Mouse (Mus musculus) stomach, postnatal 0 days (tissue): ENCODE data around the gene Rnf43. TPM values are rescaled to one million over a fixed set of nuclear protein-coding genes. Genes with fewer than 3 reads are reported as not detected.

Experiments used
- ATAC-seq: fragments of 200-750 bp; cut with Nextera tagmentation; 2 replicates; pipeline ENCODE4 v1.8.0; 2017; ENCODE audit not compliant: low FRiP score, low TSS enrichment
- DNase-seq: peaks from one replicate; pipeline ENCODE4 v3.0.0-alpha.2; 2016; ENCODE audit warnings: low spot score
- H3K27ac ChIP-seq: fragments of 300-500 bp; sonication (generic); replicated peaks from 2 replicates; pipeline ENCODE4 v1.5.1; 2014; ENCODE audit warnings: mild to moderate bottlenecking, control low read depth
- H3K27me3 ChIP-seq: fragments of 300-500 bp; sonication (generic); 2 replicates; pipeline ENCODE4 v1.6.1; 2014; ENCODE audit warnings: low read length; ENCODE audit not compliant: control insufficient read depth, insufficient read depth
- H3K36me3 ChIP-seq: fragments of 300-500 bp; sonication (generic); 2 replicates; pipeline ENCODE4 v1.6.1; 2014; ENCODE audit warnings: low read length, mixed read lengths; ENCODE audit not compliant: control insufficient read depth, insufficient read depth
- H3K4me1 ChIP-seq: fragments of 300-500 bp; sonication (generic); replicated peaks from 2 replicates; pipeline ENCODE4 v1.6.1; 2014; ENCODE audit warnings: antibody characterized with exemption; ENCODE audit not compliant: control insufficient read depth, insufficient read depth
- H3K4me2 ChIP-seq: fragments of 300-500 bp; sonication (generic); replicated peaks from 2 replicates; pipeline ENCODE4 v1.6.1; 2014; ENCODE audit warnings: low read depth, mild to moderate bottlenecking, control low read depth, moderate library complexity
- H3K4me3 ChIP-seq: fragments of 300-500 bp; sonication (generic); 2 replicates; pipeline ENCODE4 v1.5.1; 2014; ENCODE audit warnings: low read depth, low read length, control low read depth
- H3K9ac ChIP-seq: fragments of 300-500 bp; sonication (generic); 2 replicates; pipeline ENCODE4 v1.6.1; 2014; ENCODE audit warnings: mild to moderate bottlenecking, low read length, control low read depth, mixed read lengths
- H3K9me3 ChIP-seq: fragments of 300-500 bp; sonication (generic); 2 replicates; pipeline ENCODE4 v1.6.1; 2016; ENCODE audit warnings: low read length; ENCODE audit not compliant: control insufficient read depth
- CTCF ChIP-seq: IDR thresholded peaks from 2 replicates; pipeline ENCODE4 v1.5.1; 2016; ENCODE audit warnings: antibody characterized with exemption, low read depth, mild to moderate bottlenecking, moderate library complexity
- EP300 ChIP-seq: optimal IDR thresholded peaks from 2 replicates; pipeline ENCODE3; 2016; ENCODE audit warnings: antibody characterized with exemption
- WGBS: fragments of 180-500 bp; shearing (Covaris S2); extraction: QIAGEN DNeasy Blood & Tissue Kit; methylation state at CpG from one replicate; pipeline ENCODE4 v1.1.7; 2014; 5-methylcytosine and 5-hydroxymethylcytosine counted together
- polyA plus RNA-seq: library from polyadenylated mRNA; unstranded; fragments of >200 nt; fragmentation: Nextera tagmentation; extraction: Ambion mirVana; gene quantifications from 2 replicates; pipeline ENCODE4 v1.2.1, GENCODE M21; 2015

Gene Rnf43
- polyA plus RNA-seq, 1 experiment from 2014 or later, result 6.6 TPM

GRCm38 (mm10) chr11:87745632-87746555 is 83.4 kb downstream of the Rnf43 start:
- H3K27me3 ChIP-seq, result no peaks in the 10 kb centered on the region

GRCm38 (mm10) chr11:87747312-87747711 is 84.8 kb downstream of the Rnf43 start:
- Histone ChIP-seq H3K27ac (no peak overlapping the region), H3K36me3 (peaks cover 9% of the 10 kb centered on the region), H3K4me3 (no peak overlapping the region), H3K4me2 (no peak overlapping the region), H3K4me1 (no peaks in the 10 kb centered on the region), H3K27me3 (no peaks in the 10 kb centered on the region), H3K9ac (no peak overlapping the region), H3K9me3 (no peaks in the 10 kb centered on the region)
- no peak for ATAC-seq
- TF ChIP-seq CTCF (no peak), EP300 (no peak)
- no peak for DNase-seq
- WGBS, result 87% methylated on average over 4 of the region's 5 CpGs

More at GRCm38 (mm10) chr11:87745632-87746555, 83.4 kb downstream of the Rnf43 start:
- Histone ChIP-seq H3K9ac (no peak overlapping the region), H3K4me1 (no peaks in the 10 kb centered on the region), H3K4me3 (no peak overlapping the region), H3K4me2 (no peak overlapping the region), H3K27ac (no peak overlapping the region), H3K36me3 (peaks cover 9% of the 10 kb centered on the region), H3K9me3 (no peaks in the 10 kb centered on the region)
- no peak for TF ChIP-seq CTCF
- WGBS, result 64% methylated on average over 9 of the region's 9 CpGs
- ATAC-seq, result no peak
- DNase-seq, result no peak

- Histone ChIP-seq H3K4me2 (no peak overlapping the region), H3K9me3 (no peaks in the 10 kb centered on the region), H3K27ac (no peak overlapping the region), H3K36me3 (peaks cover 9% of the 10 kb centered on the region), H3K27me3 (no peaks in the 10 kb centered on the region), H3K4me1 (no peaks in the 10 kb centered on the region), H3K9ac (no peak overlapping the region), H3K4me3 (no peak overlapping the region)
- TF ChIP-seq EP300 (no peak), CTCF (no peak)
- ATAC-seq, result no peak
- no peak for DNase-seq
- WGBS, result 90% methylated on average over 7 of the region's 7 CpGs
These were observed 85.2 kb downstream of the Rnf43 start for GRCm38 (mm10) chr11:87747716-87748115.

- Histone ChIP-seq H3K27me3 (no peaks in the 10 kb centered on the region), H3K4me1 (no peaks in the 10 kb centered on the region), H3K36me3 (peaks cover 9% of the 10 kb centered on the region), H3K9me3 (no peaks in the 10 kb centered on the region), H3K27ac (peak overlapping the region; percentile 5; the same call in 1 of the 2 replicates), H3K9ac (no peak overlapping the region), H3K4me3 (no peak overlapping the region), H3K4me2 (peak overlapping the region; percentile 23)
- WGBS, result 34% methylated on average over 19 of the region's 19 CpGs
- DNase-seq, result no peak
- TF ChIP-seq CTCF (no peak), EP300 (no peak)
- no peak for ATAC-seq
These were observed 85.9 kb downstream of the Rnf43 start for GRCm38 (mm10) chr11:87748132-87749119.

GRCm38 (mm10) chr11:87749192-87750042 is 86.9 kb downstream of the Rnf43 start:
- ATAC-seq (peak; percentile 53; the same call in 1 of the 2 replicates), DNase-seq (no peak)
- H3K36me3 ChIP-seq, result peaks cover 5% of the 10 kb centered on the region; the same call in 1 of the 2 replicates
- no peaks in the 10 kb centered on the region for H3K9me3 ChIP-seq
- 34% methylated on average over 18 of the region's 18 CpGs for WGBS
- no peaks in the 10 kb centered on the region for H3K27me3 ChIP-seq
- TF ChIP-seq EP300, result no peak
- no peak for TF ChIP-seq CTCF
- no peak overlapping the region for H3K9ac ChIP-seq
- H3K4me1 ChIP-seq, result no peaks in the 10 kb centered on the region
- H3K4me3 ChIP-seq, result no peak overlapping the region
- H3K27ac ChIP-seq, result peak overlapping the region; percentile 5; the same call in 1 of the 2 replicates
- H3K4me2 ChIP-seq, result no peak overlapping the region
